Mouse (Mus musculus): Measurements from ENCODE around the gene Akap2. TPM values are rescaled to one million over a fixed set of nuclear protein-coding genes. Genes with fewer than 3 reads are reported as not detected.

The Akap2 gene
- polyA plus RNA-seq, 1 experiment, result not detected

DNA sequence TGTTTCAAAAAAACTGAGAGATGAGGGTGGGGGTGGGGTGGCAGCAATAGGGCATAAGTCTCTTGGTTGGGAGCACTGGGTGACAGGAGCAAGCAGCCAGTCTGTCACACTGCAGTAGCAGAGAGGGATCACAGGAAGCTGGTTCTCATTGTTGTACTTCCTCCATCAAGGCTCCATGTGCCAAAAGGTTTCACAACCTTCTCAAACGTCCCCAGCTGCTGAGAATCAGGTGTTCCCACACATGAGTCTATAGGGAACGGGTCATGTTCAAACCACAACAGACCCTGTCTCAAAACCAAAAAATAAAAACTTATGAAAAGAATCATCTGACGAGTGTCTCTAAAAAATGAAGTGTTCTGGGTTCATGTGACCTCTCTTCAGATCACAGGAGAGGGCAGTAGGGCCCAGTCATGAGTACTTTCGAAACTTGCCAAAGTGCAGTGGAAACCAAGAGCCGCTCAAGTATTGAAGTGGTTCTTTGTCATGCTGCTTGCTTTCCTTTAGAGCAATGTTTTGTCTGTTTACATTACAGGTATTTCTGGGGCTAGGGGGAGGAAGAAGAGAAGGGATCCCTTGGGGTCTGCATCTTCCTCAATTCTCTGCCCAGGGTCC is 213.2 kb downstream of the Akap2 start:
- 77% methylated on average over 5 of the region's 5 CpGs for WGBS
- Histone ChIP-seq H3K4me3 (ENCODE audit: insufficient read depth, low read depth, low read length) (no peak overlapping the region), H3K27ac (ENCODE audit: insufficient read depth, low read depth, low read length) (no peak overlapping the region), H3K4me1 (ENCODE audit: control insufficient read depth, insufficient read depth, low read length) (no peaks in the 10 kb centered on the region)
- TF ChIP-seq POLR2A (IDR thresholded peaks at IDR 0.05; ENCODE audit: insufficient read depth, low read depth, low read length), result no peak
- no peak for TF ChIP-seq CTCF (IDR thresholded peaks at IDR 0.05; ENCODE audit: insufficient read depth, low read depth, low read length)

DNA sequence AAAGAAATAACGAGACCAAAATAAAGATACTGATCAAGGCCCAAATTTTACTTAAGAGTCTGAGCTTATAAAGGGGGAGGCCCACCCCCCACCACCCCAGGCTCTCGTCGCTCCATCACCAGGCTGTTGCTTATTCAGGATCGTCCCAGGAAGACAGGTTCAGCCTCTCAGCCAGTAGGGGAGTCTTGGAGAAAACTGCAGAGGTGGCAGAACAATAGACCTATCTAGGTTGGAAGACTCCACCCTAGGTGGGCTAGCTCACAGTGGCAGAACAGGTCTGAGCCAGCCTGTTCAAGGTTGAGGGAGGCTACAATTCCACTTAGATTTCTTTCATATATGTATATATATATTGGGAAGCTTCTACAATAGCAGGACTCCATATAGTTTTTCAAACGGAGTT is 216.7 kb downstream of the Akap2 start:
- no peak overlapping the region for H3K4me3 ChIP-seq (ENCODE audit: insufficient read depth, low read depth, low read length)
- no peaks in the 10 kb centered on the region for H3K4me1 ChIP-seq (ENCODE audit: control insufficient read depth, insufficient read depth, low read length)
- TF ChIP-seq POLR2A (IDR thresholded peaks at IDR 0.05; ENCODE audit: insufficient read depth, low read depth, low read length) (no peak), CTCF (IDR thresholded peaks at IDR 0.05; ENCODE audit: insufficient read depth, low read depth, low read length) (no peak)
- 81% methylated on average over 5 of the region's 5 CpGs for WGBS
- no peak overlapping the region for H3K27ac ChIP-seq (ENCODE audit: insufficient read depth, low read depth, low read length)

DNA sequence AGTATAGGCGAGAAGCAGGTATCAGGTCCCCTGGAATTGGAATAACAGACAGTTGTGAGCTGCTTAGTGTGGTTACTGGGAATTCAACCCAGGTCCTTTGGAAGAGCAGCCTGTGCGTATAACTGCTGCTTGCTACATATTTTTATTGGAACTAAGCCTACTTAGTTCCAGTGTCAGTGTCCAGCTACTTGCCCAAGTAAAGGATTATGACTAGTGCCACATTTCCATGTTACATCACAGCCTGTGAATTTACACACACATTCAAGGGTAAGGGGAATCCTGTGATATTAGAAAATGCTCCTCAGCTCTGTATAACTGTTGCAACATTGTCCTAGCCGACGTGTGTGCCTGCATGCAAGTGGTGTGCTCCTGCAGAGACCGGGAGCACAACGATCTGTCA is 219.8 kb downstream of the Akap2 start:
- Histone ChIP-seq H3K4me3 (ENCODE audit: insufficient read depth, low read depth, low read length) (no peak overlapping the region), H3K4me1 (ENCODE audit: control insufficient read depth, insufficient read depth, low read length) (no peaks in the 10 kb centered on the region), H3K27ac (ENCODE audit: insufficient read depth, low read depth, low read length) (no peak overlapping the region)
- WGBS, result 89% methylated on average over 6 of the region's 6 CpGs
- no peak for TF ChIP-seq CTCF (IDR thresholded peaks at IDR 0.05; ENCODE audit: insufficient read depth, low read depth, low read length)
- no peak for TF ChIP-seq POLR2A (IDR thresholded peaks at IDR 0.05; ENCODE audit: insufficient read depth, low read depth, low read length)

DNA sequence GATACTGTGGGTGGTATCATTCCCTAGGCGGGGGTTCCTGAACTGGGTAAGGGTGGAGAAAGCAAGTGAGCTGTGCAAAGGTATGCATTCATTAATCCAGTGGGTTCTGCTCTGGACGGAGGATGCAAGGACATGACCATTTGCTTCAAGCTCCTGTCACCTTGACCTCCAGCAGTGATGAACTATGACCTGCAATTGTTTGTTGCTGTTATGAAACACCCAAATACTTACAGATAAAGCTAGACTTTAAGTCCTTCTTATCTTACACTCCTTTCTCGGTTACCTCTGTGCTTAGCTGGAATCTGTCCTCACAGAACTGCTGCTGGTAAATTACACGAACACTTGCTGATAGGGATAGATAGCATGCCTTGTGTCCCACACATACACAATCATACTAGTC is 223.2 kb downstream of the Akap2 start:
- no peaks in the 10 kb centered on the region for H3K4me1 ChIP-seq (ENCODE audit: control insufficient read depth, insufficient read depth, low read length)
- 94% methylated on average over 4 of the region's 4 CpGs for WGBS
- TF ChIP-seq POLR2A (IDR thresholded peaks at IDR 0.05; ENCODE audit: insufficient read depth, low read depth, low read length) (no peak), CTCF (IDR thresholded peaks at IDR 0.05; ENCODE audit: insufficient read depth, low read depth, low read length) (no peak)

DNA sequence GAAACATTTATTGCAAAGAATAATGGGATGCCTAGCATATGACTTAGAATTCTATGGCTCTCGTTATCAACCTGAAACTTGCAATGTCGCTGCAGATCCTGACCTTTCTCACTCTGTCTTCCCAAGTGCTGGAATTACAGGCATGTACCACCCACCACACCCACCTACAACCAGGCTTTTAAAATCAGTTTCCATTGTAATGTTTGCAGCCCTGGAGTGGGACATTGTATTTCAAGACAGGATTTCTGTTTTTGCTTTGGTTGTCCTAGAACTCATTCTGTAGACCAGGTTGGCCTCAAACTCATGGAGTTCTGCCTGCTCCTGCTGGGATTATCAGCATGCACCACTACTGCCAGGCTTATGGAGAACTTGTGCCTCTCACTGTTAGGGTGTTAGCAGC is 225.4 kb downstream of the Akap2 start:
- H3K4me3 ChIP-seq (ENCODE audit: insufficient read depth, low read depth, low read length), result no peak overlapping the region
- H3K27ac ChIP-seq (ENCODE audit: insufficient read depth, low read depth, low read length), result no peak overlapping the region
- 82% methylated on average over 2 of the region's 2 CpGs for WGBS
- no peaks in the 10 kb centered on the region for H3K4me1 ChIP-seq (ENCODE audit: control insufficient read depth, insufficient read depth, low read length)
- no peak for TF ChIP-seq CTCF (IDR thresholded peaks at IDR 0.05; ENCODE audit: insufficient read depth, low read depth, low read length)

More for the DNA sequence above, 223.2 kb downstream of the Akap2 start:
- no peak overlapping the region for H3K27ac ChIP-seq (ENCODE audit: insufficient read depth, low read depth, low read length)
- no peak overlapping the region for H3K4me3 ChIP-seq (ENCODE audit: insufficient read depth, low read depth, low read length)

Other genes starting within 250 kb of the Akap2 start
- not detected in 2 replicates for gene Pakap, start 149.5 kb upstream of the Akap2 start, polyA plus RNA-seq (2012; ENCODE audit: insufficient read depth, insufficient read length, low replicate concordance, missing spikeins)
- gene D630039A03Rik, start 198.6 kb downstream of the Akap2 start, polyA plus RNA-seq (2012; ENCODE audit: insufficient read depth, insufficient read length, low replicate concordance, missing spikeins), result not detected in 2 replicates
- not detected in 2 replicates for gene Txn1, start 238.8 kb downstream of the Akap2 start, polyA plus RNA-seq (2012; ENCODE audit: insufficient read depth, insufficient read length, low replicate concordance, missing spikeins)